Mouse (Mus musculus): ENCODE results near the gene Nup153. TPM values are rescaled to one million over a fixed set of nuclear protein-coding genes. Genes with fewer than 3 reads are reported as not detected.
A peak's percentile ranks its signal among the peaks of the same experiment; 100 is the strongest.

Nup153 gene
- polyA plus RNA-seq, 1 experiment: 46.7 TPM

GRCm38 (mm10) chr13:46726288-46727037, 1.3 kb downstream of the Nup153 start:
- WGBS: under 1% methylated on average over 30 of the region's 30 CpGs
- peaks cover 1% of the 10 kb centered on the region; the same call in 1 of the 2 replicates for H3K4me1 ChIP-seq (ENCODE audit: control insufficient read depth, insufficient read depth, low read length)
- peak overlapping the region; percentile 93 for H3K4me3 ChIP-seq (replicated peaks; ENCODE audit: control insufficient read depth, low read depth, low read length)
- no peak for TF ChIP-seq CTCF (IDR thresholded peaks at IDR 0.05; ENCODE audit: control insufficient read depth, insufficient read depth, low read length)
- no peak; the same call in 1 of the 2 replicates for TF ChIP-seq POLR2A (IDR thresholded peaks at IDR 0.05; ENCODE audit: borderline replicate concordance, control insufficient read depth, low read depth, low read length)
- H3K27ac ChIP-seq (ENCODE audit: control insufficient read depth, insufficient read depth, low read depth, low read length, poor library complexity): peak overlapping the region; percentile 95

GRCm38 (mm10) chr13:46725227-46725626, 2.5 kb downstream of the Nup153 start:
- no peak for TF ChIP-seq POLR2A (IDR thresholded peaks at IDR 0.05; ENCODE audit: borderline replicate concordance, control insufficient read depth, low read depth, low read length)
- no peak for TF ChIP-seq CTCF (IDR thresholded peaks at IDR 0.05; ENCODE audit: control insufficient read depth, insufficient read depth, low read length)
- Histone ChIP-seq H3K27ac (ENCODE audit: control insufficient read depth, insufficient read depth, low read depth, low read length, poor library complexity) (no peak overlapping the region; the same call in 1 of the 2 replicates), H3K4me3 (replicated peaks; ENCODE audit: control insufficient read depth, low read depth, low read length) (peak overlapping the region; percentile 37), H3K4me1 (ENCODE audit: control insufficient read depth, insufficient read depth, low read length) (peaks cover 1% of the 10 kb centered on the region; the same call in 1 of the 2 replicates)
- 4% methylated on average over 2 of the region's 2 CpGs for WGBS

- no peak overlapping the region for H3K27ac ChIP-seq (ENCODE audit: control insufficient read depth, insufficient read depth, low read depth, low read length, poor library complexity)
- H3K4me1 ChIP-seq (ENCODE audit: control insufficient read depth, insufficient read depth, low read length): peaks cover 3% of the 10 kb centered on the region; the same call in 1 of the 2 replicates
- H3K4me3 ChIP-seq (replicated peaks; ENCODE audit: control insufficient read depth, low read depth, low read length): no peak overlapping the region
- TF ChIP-seq CTCF (IDR thresholded peaks at IDR 0.05; ENCODE audit: control insufficient read depth, insufficient read depth, low read length) (no peak), POLR2A (IDR thresholded peaks at IDR 0.05; ENCODE audit: borderline replicate concordance, control insufficient read depth, low read depth, low read length) (no peak)
Measured at GRCm38 (mm10) chr13:46724371-46724770, 3.4 kb downstream of the Nup153 start.

GRCm38 (mm10) chr13:46721009-46721408, 6.7 kb downstream of the Nup153 start:
- no peak overlapping the region for H3K27ac ChIP-seq (ENCODE audit: control insufficient read depth, insufficient read depth, low read depth, low read length, poor library complexity)
- H3K4me3 ChIP-seq (replicated peaks; ENCODE audit: control insufficient read depth, low read depth, low read length): no peak overlapping the region
- H3K4me1 ChIP-seq (ENCODE audit: control insufficient read depth, insufficient read depth, low read length): peaks cover 5% of the 10 kb centered on the region; the same call in 1 of the 2 replicates
- TF ChIP-seq POLR2A (IDR thresholded peaks at IDR 0.05; ENCODE audit: borderline replicate concordance, control insufficient read depth, low read depth, low read length): no peak
- TF ChIP-seq CTCF (IDR thresholded peaks at IDR 0.05; ENCODE audit: control insufficient read depth, insufficient read depth, low read length): no peak

GRCm38 (mm10) chr13:46718893-46719400, 8.8 kb downstream of the Nup153 start:
- Histone ChIP-seq H3K4me3 (replicated peaks; ENCODE audit: control insufficient read depth, low read depth, low read length) (peak overlapping the region; percentile 28), H3K27ac (ENCODE audit: control insufficient read depth, insufficient read depth, low read depth, low read length, poor library complexity) (no peak overlapping the region), H3K4me1 (ENCODE audit: control insufficient read depth, insufficient read depth, low read length) (peaks cover 3% of the 10 kb centered on the region; the same call in 1 of the 2 replicates)
- TF ChIP-seq POLR2A (IDR thresholded peaks at IDR 0.05; ENCODE audit: borderline replicate concordance, control insufficient read depth, low read depth, low read length): no peak
- no peak for TF ChIP-seq CTCF (IDR thresholded peaks at IDR 0.05; ENCODE audit: control insufficient read depth, insufficient read depth, low read length)
- 34% methylated on average over 5 of the region's 5 CpGs for WGBS

- WGBS: 29% methylated on average over 3 of the region's 3 CpGs
- TF ChIP-seq POLR2A (IDR thresholded peaks at IDR 0.05; ENCODE audit: borderline replicate concordance, control insufficient read depth, low read depth, low read length) (no peak), CTCF (IDR thresholded peaks at IDR 0.05; ENCODE audit: control insufficient read depth, insufficient read depth, low read length) (no peak)
- H3K4me3 ChIP-seq (replicated peaks; ENCODE audit: control insufficient read depth, low read depth, low read length): no peak overlapping the region
- no peak overlapping the region for H3K27ac ChIP-seq (ENCODE audit: control insufficient read depth, insufficient read depth, low read depth, low read length, poor library complexity)
- H3K4me1 ChIP-seq (ENCODE audit: control insufficient read depth, insufficient read depth, low read length): peaks cover 3% of the 10 kb centered on the region; the same call in 1 of the 2 replicates
Measured at GRCm38 (mm10) chr13:46715976-46716639, 11.6 kb downstream of the Nup153 start.

GRCm38 (mm10) chr13:46713486-46713885, 14.3 kb downstream of the Nup153 start:
- Histone ChIP-seq H3K4me3 (replicated peaks; ENCODE audit: control insufficient read depth, low read depth, low read length) (no peak overlapping the region), H3K4me1 (ENCODE audit: control insufficient read depth, insufficient read depth, low read length) (no peaks in the 10 kb centered on the region; the same call in 1 of the 2 replicates), H3K27ac (ENCODE audit: control insufficient read depth, insufficient read depth, low read depth, low read length, poor library complexity) (no peak overlapping the region)
- WGBS: 92% methylated on average over 5 of the region's 5 CpGs
- no peak for TF ChIP-seq CTCF (IDR thresholded peaks at IDR 0.05; ENCODE audit: control insufficient read depth, insufficient read depth, low read length)
- TF ChIP-seq POLR2A (IDR thresholded peaks at IDR 0.05; ENCODE audit: borderline replicate concordance, control insufficient read depth, low read depth, low read length): no peak

- WGBS: 80% methylated on average over 5 of the region's 5 CpGs
- TF ChIP-seq CTCF (IDR thresholded peaks at IDR 0.05; ENCODE audit: control insufficient read depth, insufficient read depth, low read length): peak; percentile 40; the same call in 1 of the 2 replicates
- no peak for TF ChIP-seq POLR2A (IDR thresholded peaks at IDR 0.05; ENCODE audit: borderline replicate concordance, control insufficient read depth, low read depth, low read length)
- no peak overlapping the region for H3K27ac ChIP-seq (ENCODE audit: control insufficient read depth, insufficient read depth, low read depth, low read length, poor library complexity)
- no peak overlapping the region for H3K4me3 ChIP-seq (replicated peaks; ENCODE audit: control insufficient read depth, low read depth, low read length)
- H3K4me1 ChIP-seq (ENCODE audit: control insufficient read depth, insufficient read depth, low read length): no peaks in the 10 kb centered on the region
Measured at GRCm38 (mm10) chr13:46703138-46703537, 24.6 kb downstream of the Nup153 start.
